Mouse (Mus musculus) limb, embryonic 13.5 days (tissue): ENCODE results near the gene Olfr625-ps1. TPM values are rescaled to one million over a fixed set of nuclear protein-coding genes. Genes with fewer than 3 reads are reported as not detected.

Experiments used
- polyA plus RNA-seq: library from polyadenylated mRNA; unstranded; fragments of >200 nt; fragmentation: Nextera tagmentation; extraction: Ambion mirVana; gene quantifications from 2 replicates; pipeline ENCODE4 v1.2.1, GENCODE M21; 2015

Olfr625-ps1 gene
- polyA plus RNA-seq, 1 experiment from 2014 or later = not detected

Other genes with a start within 250 kb of the Olfr625-ps1 start
- gene Olfr605, start 237.3 kb upstream of the Olfr625-ps1 start, polyA plus RNA-seq = not detected in 2 replicates
- gene Olfr606, start 233.7 kb upstream of the Olfr625-ps1 start, polyA plus RNA-seq = not detected in 2 replicates
- not detected in 2 replicates for gene Olfr607, start 218.6 kb upstream of the Olfr625-ps1 start, polyA plus RNA-seq
- not detected in 2 replicates for gene Olfr608, start 212.8 kb upstream of the Olfr625-ps1 start, polyA plus RNA-seq
- not detected in 2 replicates for gene Olfr609, start 184.7 kb upstream of the Olfr625-ps1 start, polyA plus RNA-seq
- gene Olfr610, start 170.6 kb upstream of the Olfr625-ps1 start, polyA plus RNA-seq = not detected in 2 replicates
- gene Olfr611, start 161.9 kb upstream of the Olfr625-ps1 start, polyA plus RNA-seq = not detected in 2 replicates
- gene Olfr612, start 140.0 kb upstream of the Olfr625-ps1 start, polyA plus RNA-seq = not detected in 2 replicates
- not detected in 2 replicates for gene Olfr613, start 134.6 kb upstream of the Olfr625-ps1 start, polyA plus RNA-seq
- not detected in 2 replicates for gene Olfr615, start 126.6 kb upstream of the Olfr625-ps1 start, polyA plus RNA-seq
- not detected in 2 replicates for gene Olfr616, start 113.6 kb upstream of the Olfr625-ps1 start, polyA plus RNA-seq
- not detected in 2 replicates for gene Olfr617, start 109.7 kb upstream of the Olfr625-ps1 start, polyA plus RNA-seq
- not detected in 2 replicates for gene Olfr618, start 92.6 kb upstream of the Olfr625-ps1 start, polyA plus RNA-seq
- not detected in 2 replicates for gene Olfr619, start 82.1 kb upstream of the Olfr625-ps1 start, polyA plus RNA-seq
- not detected in 2 replicates for gene Olfr620, start 70.2 kb upstream of the Olfr625-ps1 start, polyA plus RNA-seq
- not detected in 2 replicates for gene Olfr622, start 40.0 kb upstream of the Olfr625-ps1 start, polyA plus RNA-seq
- not detected in 2 replicates for gene Olfr623, start 19.0 kb upstream of the Olfr625-ps1 start, polyA plus RNA-seq
- gene Olfr624, start 11.5 kb upstream of the Olfr625-ps1 start, polyA plus RNA-seq = 0.08 TPM in 1 of 2 replicates, not detected in the other
- not detected in 2 replicates for gene Olfr243, start 32.0 kb downstream of the Olfr625-ps1 start, polyA plus RNA-seq
- not detected in 2 replicates for gene Olfr628, start 47.7 kb downstream of the Olfr625-ps1 start, polyA plus RNA-seq
- not detected in 2 replicates for gene Olfr629, start 62.2 kb downstream of the Olfr625-ps1 start, polyA plus RNA-seq
- not detected in 2 replicates for gene Olfr630, start 74.6 kb downstream of the Olfr625-ps1 start, polyA plus RNA-seq
- not detected in 2 replicates for gene Olfr69, start 88.9 kb downstream of the Olfr625-ps1 start, polyA plus RNA-seq
- not detected in 2 replicates for gene Olfr68, start 97.0 kb downstream of the Olfr625-ps1 start, polyA plus RNA-seq
- not detected in 2 replicates for gene Olfr67, start 109.1 kb downstream of the Olfr625-ps1 start, polyA plus RNA-seq
- gene Hbb-bt, start 131.3 kb downstream of the Olfr625-ps1 start, polyA plus RNA-seq = 1,810 and 1,860 TPM in 2 replicates
- 3,715 and 3,820 TPM in 2 replicates for gene Hbb-bs, start 145.4 kb downstream of the Olfr625-ps1 start, polyA plus RNA-seq
- not detected in 2 replicates for gene Hbb-bh2, start 157.8 kb downstream of the Olfr625-ps1 start, polyA plus RNA-seq
- gene Hbb-bh1, start 160.4 kb downstream of the Olfr625-ps1 start, polyA plus RNA-seq = 61.1 and 82.5 TPM in 2 replicates
- gene Hbb-y, start 170.5 kb downstream of the Olfr625-ps1 start, polyA plus RNA-seq = 6,754 and 6,825 TPM in 2 replicates
- not detected in 2 replicates for gene Olfr66, start 203.5 kb downstream of the Olfr625-ps1 start, polyA plus RNA-seq
- gene Olfr64, start 211.8 kb downstream of the Olfr625-ps1 start, polyA plus RNA-seq = not detected in 2 replicates
- not detected in 2 replicates for gene Olfr65, start 220.8 kb downstream of the Olfr625-ps1 start, polyA plus RNA-seq
- gene Olfr631, start 246.1 kb downstream of the Olfr625-ps1 start, polyA plus RNA-seq = not detected in 2 replicates